Mouse (Mus musculus): ENCODE data around the gene Greb1. TPM values are rescaled to one million over a fixed set of nuclear protein-coding genes. Genes with fewer than 3 reads are reported as not detected.

Greb1 gene
- polyA plus RNA-seq, 1 experiment from 2014 or later: 0.92 TPM

GRCm38 (mm10) chr12:16631423-16631822, 169.3 kb downstream of the Greb1 start:
- no peaks in the 10 kb centered on the region for H3K27me3 ChIP-seq (ENCODE audit: control insufficient read depth, insufficient read depth, low read depth, low read length)
- ATAC-seq (ENCODE audit: low read depth): no peak
- no peak overlapping the region for H3K9ac ChIP-seq (ENCODE audit: low read depth, low read length)
- H3K27ac ChIP-seq (ENCODE audit: low read length): no peak overlapping the region
- no peaks in the 10 kb centered on the region for H3K36me3 ChIP-seq (ENCODE audit: control insufficient read depth, insufficient read depth)
- 7% methylated on average over 2 of the region's 2 CpGs for whole genome bisulfite sequencing (ENCODE audit: insufficient replicate concordance)
- no peak overlapping the region for H3K4me2 ChIP-seq (ENCODE audit: low read depth, low read length)
- no peaks in the 10 kb centered on the region for H3K9me3 ChIP-seq (replicated peaks; ENCODE audit: control insufficient read depth, low read length)
- H3K4me1 ChIP-seq (ENCODE audit: control insufficient read depth, low read depth, low read length): no peaks in the 10 kb centered on the region; the same call in 1 of the 2 replicates
- no peak overlapping the region for H3K4me3 ChIP-seq (ENCODE audit: low read depth, low read length)

- WGBS (ENCODE audit: insufficient replicate concordance): 88% methylated on average over 1 of the region's 1 CpGs
- no peak overlapping the region for H3K27ac ChIP-seq (ENCODE audit: low read length)
- H3K27me3 ChIP-seq (ENCODE audit: control insufficient read depth, insufficient read depth, low read depth, low read length): no peaks in the 10 kb centered on the region
Observed at GRCm38 (mm10) chr12:16630866-16631185, 169.9 kb downstream of the Greb1 start.

GRCm38 (mm10) chr12:16630152-16630865, 170.4 kb downstream of the Greb1 start:
- no peak overlapping the region for H3K4me3 ChIP-seq (ENCODE audit: low read depth, low read length)
- no peak for ATAC-seq (ENCODE audit: low read depth)
- H3K9me3 ChIP-seq (replicated peaks; ENCODE audit: control insufficient read depth, low read length): no peaks in the 10 kb centered on the region
- no peaks in the 10 kb centered on the region; the same call in 1 of the 2 replicates for H3K4me1 ChIP-seq (ENCODE audit: control insufficient read depth, low read depth, low read length)
- WGBS (ENCODE audit: insufficient replicate concordance): 50% methylated on average over 7 of the region's 7 CpGs
- H3K4me2 ChIP-seq (ENCODE audit: low read depth, low read length): no peak overlapping the region
- H3K27ac ChIP-seq (ENCODE audit: low read length): no peak overlapping the region
- H3K9ac ChIP-seq (ENCODE audit: low read depth, low read length): no peak overlapping the region
- H3K36me3 ChIP-seq (ENCODE audit: control insufficient read depth, insufficient read depth): no peaks in the 10 kb centered on the region
- no peaks in the 10 kb centered on the region for H3K27me3 ChIP-seq (ENCODE audit: control insufficient read depth, insufficient read depth, low read depth, low read length)

More at GRCm38 (mm10) chr12:16630866-16631185, 169.9 kb downstream of the Greb1 start:
- H3K4me1 ChIP-seq (ENCODE audit: control insufficient read depth, low read depth, low read length): no peaks in the 10 kb centered on the region; the same call in 1 of the 2 replicates
- H3K4me3 ChIP-seq (ENCODE audit: low read depth, low read length): no peak overlapping the region
- no peak for ATAC-seq (ENCODE audit: low read depth)
- no peaks in the 10 kb centered on the region for H3K36me3 ChIP-seq (ENCODE audit: control insufficient read depth, insufficient read depth)
- H3K4me2 ChIP-seq (ENCODE audit: low read depth, low read length): no peak overlapping the region
- no peak overlapping the region for H3K9ac ChIP-seq (ENCODE audit: low read depth, low read length)
- no peaks in the 10 kb centered on the region for H3K9me3 ChIP-seq (replicated peaks; ENCODE audit: control insufficient read depth, low read length)

Small RNA genes lying within 50 kb of the gene (microRNA-seq; reads per million reads assigned to microRNA genes)
- not detected for gene Gm44305

Other genes starting within 250 kb of the Greb1 start
- gene Lpin1, start 189.9 kb downstream of the Greb1 start, polyA plus RNA-seq (2015; fragmentation: Nextera tagmentation; extraction: Ambion mirVana): 10.2 and 12.6 TPM in 2 replicates
- gene Ntsr2, start 147.5 kb downstream of the Greb1 start, polyA plus RNA-seq (2015; fragmentation: Nextera tagmentation; extraction: Ambion mirVana): not detected in 2 replicates
- 12.3 and 13.8 TPM in 2 replicates for gene E2f6, start 10.1 kb upstream of the Greb1 start, polyA plus RNA-seq (2015; fragmentation: Nextera tagmentation; extraction: Ambion mirVana)
- 4.3 TPM in 2 replicates for gene Rock2, start 94.0 kb upstream of the Greb1 start, polyA plus RNA-seq (2015; fragmentation: Nextera tagmentation; extraction: Ambion mirVana)
- 4.3 and 5.9 TPM in 2 replicates for gene Pqlc3, start 199.5 kb upstream of the Greb1 start, polyA plus RNA-seq (2015; fragmentation: Nextera tagmentation; extraction: Ambion mirVana)
- gene 2410004P03Rik, start 210.8 kb upstream of the Greb1 start, polyA plus RNA-seq (2015; fragmentation: Nextera tagmentation; extraction: Ambion mirVana): 0.07 TPM in 1 of 2 replicates, not detected in the other